ENCODE assay signal across 21 mouse cellular contexts in the genomic region with DNA sequence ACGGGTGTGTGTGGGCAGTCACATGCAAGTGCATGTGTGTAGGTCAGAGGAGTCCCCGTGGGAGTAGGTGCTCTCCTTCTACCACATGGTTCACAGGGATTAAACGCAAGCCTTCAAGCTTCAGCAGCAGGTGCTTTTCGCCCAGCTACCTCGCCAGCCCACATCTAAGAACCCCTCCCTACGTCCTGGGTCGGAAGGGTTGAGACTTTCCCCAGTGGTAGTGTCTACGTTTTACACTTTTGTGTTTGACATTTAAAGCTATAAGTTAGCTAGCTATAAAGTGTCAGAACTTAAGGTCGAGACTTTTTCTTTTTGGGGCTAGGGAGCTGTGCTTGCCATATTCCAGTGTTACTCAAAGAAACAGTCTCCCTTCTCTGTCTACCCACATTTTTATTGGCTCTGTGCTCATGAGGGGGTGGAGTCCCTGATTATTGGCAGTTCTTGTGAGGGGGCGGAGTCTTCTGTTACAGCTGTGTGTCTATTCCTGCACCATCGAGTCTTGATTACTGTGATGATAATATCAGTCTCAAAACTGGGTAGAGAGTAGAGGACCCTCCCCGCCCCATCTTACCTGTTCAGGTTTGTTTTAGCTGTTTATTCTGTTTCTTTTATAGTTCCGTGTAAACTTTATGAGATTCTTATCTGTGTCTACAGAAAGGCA. TPM values are rescaled to one million over a fixed set of nuclear protein-coding genes. Genes with fewer than 3 reads are reported as not detected.
DNase-seq lines count a peak whose midpoint lies in the region; ATAC-seq and TF ChIP-seq lines count a peak whose summit lies in the region.
"Had no signal": no experiment of that assay in that cellular context is flagged by ENCODE, and none has a peak within 500 bp of the region (broad histone marks: within the 10 kb centered on the region; RNA-seq: fewer than 3 reads in every experiment).

No protein-coding gene starts in this region.

- peak overlapping the region; percentile 52; the same call in 1 of the 2 replicates for H3K27ac ChIP-seq in spleen, adult 2 months (ENCODE audit: insufficient read depth, low read length)
- H3K27ac ChIP-seq in cerebellum, adult 2 months (ENCODE audit: insufficient read depth, low read length), result no peak overlapping the region
- H3K27ac ChIP-seq: midbrain, embryonic 12.5 days; neural tube, embryonic 13.5 days had no signal

- intact Hi-C loops in gastrocnemius, postnatal 36 days (cut with DNase I), result no loop called here

- no peak overlapping the region for H3K4me3 ChIP-seq in spleen, adult 2 months (ENCODE audit: extremely low read depth, insufficient read depth, insufficient read length)
- H3K4me3 ChIP-seq in cerebellum, adult 2 months (replicated peaks; ENCODE audit: insufficient read depth, low read depth, low read length), result no peak overlapping the region
- H3K4me3 ChIP-seq: midbrain, embryonic 12.5 days; neural tube, embryonic 13.5 days had no signal

- TF ChIP-seq POLR2A in spleen, adult 2 months (IDR thresholded peaks at IDR 0.05; ENCODE audit: low read depth, low read length), result no peak
- TF ChIP-seq POLR2A in cerebellum, adult 2 months (IDR thresholded peaks at IDR 0.05; ENCODE audit: borderline replicate concordance, insufficient read depth, low read length), result no peak

- H3K4me1 ChIP-seq in spleen, adult 2 months (ENCODE audit: control insufficient read depth, insufficient read depth, insufficient read length), result peaks cover 4% of the 10 kb centered on the region
- H3K4me1 ChIP-seq in cerebellum, adult 2 months (ENCODE audit: control insufficient read depth, insufficient read depth, low read length), result no peaks in the 10 kb centered on the region
- H3K4me1 ChIP-seq: neural tube, embryonic 13.5 days had no signal

- no peak for DNase-seq in spleen, adult 2 months (ENCODE audit: low read depth in 1 of 2, low spot score in 2 of 2)
- DNase-seq in spleen, postnatal 4 days (ENCODE audit: low spot score in 2 of 2), result no peak
- peak; percentile 36 to 59 for DNase-seq in thymus, adult 18-20 months
- DNase-seq in gastrocnemius, postnatal 36 days, result no peak
- DNase-seq in cerebellum, adult 2 months, result no peak
- DNase-seq in neural tube, embryonic 10.5 days (ENCODE audit: extremely low spot score, low spot score), result no peak
- DNase-seq: cerebellum, adult 18-20 months; kidney, adult 11 months; kidney, postnatal 36 days; liver, postnatal 0 days; lung, postnatal 36 days had no signal

- WGBS in spleen, adult 2 months, result 46% methylated on average over 13 of the region's 13 CpGs
- 60% methylated on average over 13 of the region's 13 CpGs for WGBS in cerebellum, adult 2 months

- TF ChIP-seq CTCF in spleen, adult 2 months (IDR thresholded peaks at IDR 0.05; ENCODE audit: extremely low read depth, insufficient read depth, insufficient read length, insufficient replicate concordance), result no peak
- TF ChIP-seq CTCF in cerebellum, adult 2 months (IDR thresholded peaks at IDR 0.05; ENCODE audit: borderline replicate concordance, insufficient read depth, low read depth, low read length), result no peak

- peak; percentile 79 for ATAC-seq in activated CD4-positive, CD25-positive, alpha-beta regulatory T cell, adult 4 months
- ATAC-seq: forebrain, embryonic 14.5 days; liver, postnatal 0 days had no signal

- H3K27me3 ChIP-seq in spleen, adult 2 months (ENCODE audit: control insufficient read depth, insufficient read depth, low read length), result no peaks in the 10 kb centered on the region
- H3K27me3 ChIP-seq in cerebellum, adult 2 months (ENCODE audit: control insufficient read depth, insufficient read depth, low read length), result no peaks in the 10 kb centered on the region
- H3K27me3 ChIP-seq: CH12.LX; midbrain, embryonic 12.5 days; neural tube, embryonic 13.5 days had no signal

- H3K36me3 ChIP-seq in spleen, adult 2 months (ENCODE audit: control insufficient read depth, insufficient read depth, low read length), result no peaks in the 10 kb centered on the region
- H3K36me3 ChIP-seq: midbrain, embryonic 12.5 days; neural tube, embryonic 13.5 days had no signal

RNA-seq across cellular contexts. Expression of a gene that starts 25.8 kb away (rescaled TPM):
- 2.2 and 4.0 TPM in 2 replicates for polyA plus RNA-seq in spleen, adult 2 months (2012; rRNA removed)
- 100 to 1,000 TPM; 103 to 140 TPM for polyA plus RNA-seq in activated CD4-positive, CD25-positive, alpha-beta regulatory T cell, adult 4 months (2017; shearing (Covaris generic))
- under 1 TPM in 1 of 2 experiments, not detected in 1; 0.30 TPM for total RNA-seq in gastrocnemius, postnatal 36 days (2021)
- polyA plus RNA-seq in cerebellum, adult 2 months (2012; rRNA removed), result 0.64 and 0.67 TPM in 2 replicates
- polyA plus RNA-seq: hindbrain, embryonic 11.5 days had no signal

RNA-seq across cellular contexts. Expression of a gene that starts 25.9 kb away (rescaled TPM):
- 51.4 and 56.9 TPM in 2 replicates for polyA plus RNA-seq in spleen, adult 2 months (2012; rRNA removed)
- 100 to 1,000 TPM; 449 to 481 TPM for polyA plus RNA-seq in activated CD4-positive, CD25-positive, alpha-beta regulatory T cell, adult 4 months (2017; shearing (Covaris generic))
- total RNA-seq in gastrocnemius, postnatal 36 days (2021), result 100 to 1,000 TPM; 795 to 846 TPM
- 362 and 384 TPM in 2 replicates for polyA plus RNA-seq in cerebellum, adult 2 months (2012; rRNA removed)

RNA-seq across cellular contexts. Expression of a gene that starts 56.8 kb away (rescaled TPM):
- polyA plus RNA-seq in spleen, adult 2 months (2012; rRNA removed), result not detected in 2 replicates
- polyA plus RNA-seq in activated CD4-positive, CD25-positive, alpha-beta regulatory T cell, adult 4 months (2017; shearing (Covaris generic)), result not detected
- not detected for total RNA-seq in gastrocnemius, postnatal 36 days (2021)
- polyA plus RNA-seq in cerebellum, adult 2 months (2012; rRNA removed), result 1.9 and 3.1 TPM in 2 replicates
- total RNA-seq: adrenal gland, postnatal 4 days; CH12.LX; gastrocnemius, adult 8-10 months had no signal
- polyA plus RNA-seq: forebrain, embryonic 14.5 days; heart, embryonic 11.5 days; hindbrain, embryonic 11.5 days; limb, embryonic 14.5 days; liver, postnatal 0 days; midbrain, embryonic 12.5 days had no signal

Comparison
In these comparisons a context has a peak if more than half of its experiments do, and no peak if none do; other contexts are left out.
1. DNase-seq: peak in thymus, adult 18-20 months (2 of 2); none in spleen, adult 2 months (0 of 2), spleen, postnatal 4 days (0 of 2), gastrocnemius, postnatal 36 days (0 of 2), cerebellum, adult 2 months (0 of 2) and neural tube, embryonic 10.5 days (single experiment).
2. RNA of a gene that starts 25.8 kb away (polyA plus RNA-seq): 103 to 140 TPM in activated CD4-positive, CD25-positive, alpha-beta regulatory T cell, adult 4 months; 2.2 to 4.0 TPM in spleen, adult 2 months and 0.64 to 0.67 TPM in cerebellum, adult 2 months; every median in the first group is over 10 times any median in the second.